Mouse (Mus musculus) small intestine, adult 2 months (tissue): ENCODE results near the gene Lmo3.

Experiments
- CTCF ChIP-seq: fragments of 200-500 bp; IDR thresholded peaks from 2 replicates; pipeline ENCODE4 v1.5.1; 2012; ENCODE audit warnings: low read depth, mild to moderate bottlenecking, control low read depth, inconsistent platforms, low read length, moderate library complexity, mixed read lengths; ENCODE audit not compliant: insufficient replicate concordance, insufficient read length; ENCODE audit errors: extremely low read depth
- POLR2A ChIP-seq: fragments of 200-500 bp; IDR thresholded peaks from 2 replicates; pipeline ENCODE4 v1.6.1; 2012; ENCODE audit warnings: low read depth, mild to moderate bottlenecking, control low read depth, inconsistent platforms, low read length, moderate library complexity

DNA sequence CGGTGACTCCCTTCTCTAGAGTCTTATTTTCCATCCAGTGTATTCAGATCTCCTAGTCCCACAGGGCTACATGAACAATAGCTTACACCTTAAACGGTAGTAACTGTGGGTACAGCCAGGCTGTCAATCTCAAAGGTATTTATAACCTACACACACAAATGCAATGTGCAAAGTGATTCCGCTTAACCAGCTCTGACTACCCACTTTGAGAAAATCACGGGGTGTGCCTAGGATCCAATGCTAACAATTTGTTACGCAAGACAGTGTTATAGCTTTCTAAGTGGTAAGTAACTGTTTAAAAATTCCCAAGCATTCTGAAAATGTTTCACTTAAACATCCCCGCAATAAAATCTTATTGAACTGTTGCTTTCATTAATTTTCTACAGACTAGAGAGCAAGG is 179.7 kb downstream of the Lmo3 start:
- TF ChIP-seq CTCF = no peak
- TF ChIP-seq POLR2A = no peak
